Mouse (Mus musculus) olfactory bulb, adult 2 months (tissue): ENCODE data around the gene Mpig6b. TPM values are rescaled to one million over a fixed set of nuclear protein-coding genes. Genes with fewer than 3 reads are reported as not detected.

Experiments
- H3K27ac ChIP-seq: fragments of 200-500 bp; 2 replicates; pipeline ENCODE4 v1.5.1; 2012; ENCODE audit warnings: low read depth, low read length; ENCODE audit not compliant: insufficient read depth
- H3K4me1 ChIP-seq: fragments of 200-500 bp; 2 replicates; pipeline ENCODE4 v1.6.1; 2012; ENCODE audit warnings: low read length; ENCODE audit not compliant: control insufficient read depth, insufficient read depth
- H3K4me3 ChIP-seq: fragments of 200-500 bp; 2 replicates; pipeline ENCODE4 v1.5.1; 2012; ENCODE audit warnings: mild to moderate bottlenecking, low read depth, low read length, moderate library complexity; ENCODE audit not compliant: insufficient read depth
- CTCF ChIP-seq: fragments of 200-500 bp; IDR thresholded peaks from 2 replicates; pipeline ENCODE4 v1.5.1; 2012; ENCODE audit warnings: low read depth, mild to moderate bottlenecking, low read length, moderate library complexity; ENCODE audit not compliant: insufficient read depth
- POLR2A ChIP-seq: fragments of 200-500 bp; IDR thresholded peaks from 2 replicates; pipeline ENCODE4 v1.6.1; 2012; ENCODE audit warnings: mild to moderate bottlenecking, low read depth, low read length, moderate library complexity; ENCODE audit not compliant: insufficient read depth
- WGBS: fragments of 180-500 bp; shearing (Covaris S2); methylation state at CpG from one replicate; pipeline ENCODE4 v1.1.7; 2018; 5-methylcytosine and 5-hydroxymethylcytosine counted together
- polyA plus RNA-seq: library from polyadenylated mRNA; stranded (reverse); fragments of >200 nt; gene quantifications from 2 replicates; pipeline ENCODE4 v1.2.4, GENCODE M21; 2012; ENCODE audit warnings: low replicate concordance; ENCODE audit not compliant: missing spikeins, insufficient read depth, insufficient read length

The Mpig6b gene
- polyA plus RNA-seq, result not detected in 2 replicates

DNA sequence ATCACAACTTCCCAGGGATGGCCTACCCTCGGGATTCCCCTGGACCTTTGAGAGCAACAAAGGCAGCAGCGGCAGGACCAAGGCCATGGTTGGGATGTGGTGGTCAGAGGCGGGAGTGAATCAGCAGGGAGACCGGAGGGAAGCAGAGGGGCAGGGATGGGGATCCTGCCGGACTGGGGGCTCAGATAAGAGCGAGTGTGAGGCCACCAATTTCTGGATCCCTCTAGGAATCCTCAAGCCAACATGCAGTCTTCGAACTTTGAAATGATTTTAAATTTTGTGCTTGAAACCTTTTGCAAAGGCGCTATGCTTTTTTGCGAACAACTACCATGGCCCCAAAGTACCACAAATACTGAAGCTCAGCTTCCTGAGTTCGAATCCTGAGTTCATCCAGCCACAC, at the start of gene Mpig6b:
Gene Mpig6b (minus strand): TSS at position 101 of the 400 bp plus-strand sequence.
- H3K4me1 ChIP-seq, result peaks cover 8% of the 10 kb centered on the region; the same call in 1 of the 2 replicates
- TF ChIP-seq POLR2A (no peak), CTCF (no peak)
- 69% methylated on average over 10 of the region's 10 CpGs for WGBS
- no peak within 1 kb of the TSS for H3K27ac ChIP-seq
- H3K4me3 ChIP-seq, result no peak within 1 kb of the TSS

DNA sequence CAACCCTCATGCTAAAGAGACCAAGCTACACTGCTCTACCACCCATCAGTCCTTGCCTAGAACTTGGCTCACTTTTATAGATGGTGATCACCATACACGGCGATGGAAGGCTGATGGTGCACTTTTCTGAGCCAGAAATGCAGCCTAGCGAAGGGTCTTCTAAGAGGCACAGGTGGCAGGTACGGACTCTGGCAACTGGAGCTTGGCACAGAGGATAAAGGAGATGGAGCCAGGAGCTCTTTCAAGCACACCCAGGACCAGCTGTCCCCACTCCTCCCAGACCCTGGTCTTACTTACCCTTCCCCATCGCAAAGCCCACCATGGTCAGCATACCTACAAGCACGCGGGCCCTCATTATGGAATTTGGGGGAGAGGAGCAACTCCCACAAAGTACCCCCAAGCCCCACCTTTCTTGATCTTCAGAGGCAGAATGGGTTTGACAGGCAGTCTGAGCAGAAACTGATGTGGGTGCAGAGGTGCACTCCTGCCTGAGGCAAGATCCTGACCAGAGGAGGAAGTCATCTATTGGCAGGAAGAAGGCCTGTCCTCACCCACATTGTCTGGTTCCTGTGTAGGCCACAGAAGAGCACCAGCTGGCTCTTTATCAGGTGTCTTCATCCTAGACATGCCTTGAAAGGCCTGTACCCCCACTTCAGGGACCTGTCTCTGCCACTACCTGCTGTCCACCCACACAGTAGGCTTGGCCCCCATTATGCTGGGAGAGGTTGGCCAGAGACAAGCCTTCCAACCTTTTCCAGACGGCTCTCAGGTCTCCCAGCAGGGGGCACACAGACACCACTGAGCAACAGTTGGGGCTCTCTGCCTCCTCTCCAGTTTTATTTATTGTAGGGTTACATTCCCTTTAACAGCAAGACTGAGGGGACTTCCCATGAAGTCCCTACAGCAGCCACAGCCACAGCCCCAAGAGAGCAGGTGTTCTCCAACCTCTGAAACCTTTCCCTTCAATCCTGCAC, 49.3 kb upstream of the Mpig6b start, which contains the start of gene Ly6g5b:
Gene Ly6g5b (minus strand): TSS at position 383 of the 974 bp plus-strand sequence.
- no peak within 1 kb of the TSS for H3K4me3 ChIP-seq
- H3K27ac ChIP-seq, result no peak within 1 kb of the TSS
- no peak for TF ChIP-seq CTCF
- no peak for TF ChIP-seq POLR2A
- WGBS, result 85% methylated on average over 8 of the region's 8 CpGs
- H3K4me1 ChIP-seq, result no peaks in the 10 kb centered on the region

DNA sequence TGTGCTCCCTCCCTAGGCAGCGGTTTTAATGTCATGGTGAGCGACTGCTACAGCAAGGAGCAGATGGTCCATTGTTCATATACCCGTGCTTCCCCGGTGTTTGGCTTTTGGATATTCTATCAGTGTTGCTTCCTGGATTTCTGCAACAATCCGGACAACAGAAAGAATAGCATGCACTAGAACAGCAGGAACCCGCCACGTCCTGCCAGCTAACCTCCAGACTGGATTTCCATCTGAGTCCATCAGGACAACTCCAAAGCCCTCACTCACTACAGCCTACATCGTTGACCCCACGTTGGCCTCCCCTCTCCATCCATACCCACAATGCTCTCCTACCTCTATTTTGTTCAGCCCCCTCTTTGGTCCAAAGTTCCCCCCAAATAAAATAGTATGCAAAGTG, 45.8 kb upstream of the Mpig6b start:
- Histone ChIP-seq H3K4me1 (no peaks in the 10 kb centered on the region), H3K27ac (no peak overlapping the region), H3K4me3 (no peak overlapping the region)
- WGBS, result 72% methylated on average over 9 of the region's 9 CpGs
- TF ChIP-seq CTCF (no peak), POLR2A (no peak)

DNA sequence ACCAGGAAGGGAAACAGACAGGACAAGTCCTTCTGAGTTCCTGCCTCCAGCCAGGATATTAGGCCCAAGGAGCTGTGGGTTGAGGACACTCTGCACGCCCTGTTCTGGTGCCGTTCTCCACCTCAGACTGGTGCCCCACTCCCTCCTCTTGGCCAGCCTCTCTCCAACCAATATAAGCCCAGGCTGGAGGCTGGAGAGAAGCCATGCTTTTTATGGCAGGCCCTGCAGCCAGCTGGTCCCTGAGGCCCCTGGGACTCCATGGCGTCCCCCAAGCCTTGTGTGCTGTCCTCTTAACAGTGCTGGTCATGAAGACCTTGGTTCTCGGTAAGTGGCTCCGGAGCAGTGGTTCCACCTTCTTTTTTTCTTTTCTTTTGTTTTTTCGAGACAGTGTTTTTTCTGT, 42.1 kb upstream of the Mpig6b start, which contains the start of gene Ly6g5c:
Gene Ly6g5c (plus strand): TSS at position 183 of the 400 bp plus-strand sequence.
- no peak within 1 kb of the TSS for H3K27ac ChIP-seq
- H3K4me3 ChIP-seq, result no peak within 1 kb of the TSS
- H3K4me1 ChIP-seq, result peaks cover 2% of the 10 kb centered on the region; the same call in 1 of the 2 replicates
- no peak for TF ChIP-seq CTCF
- no peak for TF ChIP-seq POLR2A
- WGBS, result 80% methylated on average over 6 of the region's 6 CpGs

GRCm38 (mm10) chr17:35106522-35106921, 40.5 kb upstream of the Mpig6b start:
- WGBS, result 60% methylated on average over 3 of the region's 3 CpGs
- Histone ChIP-seq H3K4me3 (no peak overlapping the region), H3K27ac (no peak overlapping the region), H3K4me1 (peaks cover 2% of the 10 kb centered on the region; the same call in 1 of the 2 replicates)
- TF ChIP-seq POLR2A (no peak), CTCF (no peak)

DNA sequence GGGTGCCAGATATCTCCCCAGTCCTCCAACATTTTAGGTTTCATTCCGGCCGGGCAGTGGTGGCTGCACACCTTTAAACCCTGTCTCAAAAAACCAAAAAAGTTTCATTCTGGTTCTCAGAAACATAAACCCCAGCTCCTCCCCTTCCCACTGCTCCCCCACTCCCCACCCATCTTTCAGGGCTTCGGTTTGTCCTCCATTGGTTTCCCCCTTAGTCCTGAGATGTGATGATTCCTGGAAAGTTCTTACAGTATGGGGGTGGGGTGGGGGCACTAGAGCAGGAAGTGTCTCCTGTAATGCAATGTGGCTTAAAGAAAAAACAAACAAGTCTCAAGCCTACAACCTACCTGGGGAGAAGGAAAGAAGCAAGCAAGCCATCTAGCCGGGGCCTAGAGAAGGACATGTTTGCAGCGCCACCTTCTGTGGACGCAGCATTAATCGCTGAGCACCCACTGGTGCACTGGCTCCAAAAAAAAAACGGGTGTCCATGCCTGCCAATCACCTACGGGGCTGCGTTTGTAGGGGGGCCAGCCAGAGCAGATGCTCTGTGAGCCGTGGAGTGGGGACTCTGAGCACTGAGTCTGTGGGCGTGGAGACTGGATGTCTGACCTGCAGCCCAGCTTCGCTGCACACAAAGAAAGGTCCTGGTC, 39.9 kb upstream of the Mpig6b start:
- Histone ChIP-seq H3K4me1 (peaks cover 2% of the 10 kb centered on the region; the same call in 1 of the 2 replicates), H3K27ac (no peak overlapping the region), H3K4me3 (no peak overlapping the region)
- TF ChIP-seq CTCF (0 out of 2 replicates have a peak, but pooled peaks have one; percentile 11), POLR2A (no peak)
- WGBS, result 25% methylated on average over 13 of the region's 13 CpGs

- Histone ChIP-seq H3K4me1 (peaks cover 2% of the 10 kb centered on the region; the same call in 1 of the 2 replicates), H3K4me3 (no peak overlapping the region), H3K27ac (no peak overlapping the region)
- 74% methylated on average over 6 of the region's 6 CpGs for WGBS
- no peak for TF ChIP-seq POLR2A
- no peak for TF ChIP-seq CTCF
Measured at GRCm38 (mm10) chr17:35104754-35105153, 38.8 kb upstream of the Mpig6b start.

- WGBS, result 88% methylated on average over 7 of the region's 7 CpGs
- no peak overlapping the region for H3K4me3 ChIP-seq
Measured at GRCm38 (mm10) chr17:35104079-35104478, 38.1 kb upstream of the Mpig6b start.

More at GRCm38 (mm10) chr17:35104079-35104478, 38.1 kb upstream of the Mpig6b start:
- H3K27ac ChIP-seq, result no peak overlapping the region
- H3K4me1 ChIP-seq, result peaks cover 2% of the 10 kb centered on the region; the same call in 1 of the 2 replicates
- TF ChIP-seq POLR2A (no peak), CTCF (no peak)
